In the genomic region with DNA sequence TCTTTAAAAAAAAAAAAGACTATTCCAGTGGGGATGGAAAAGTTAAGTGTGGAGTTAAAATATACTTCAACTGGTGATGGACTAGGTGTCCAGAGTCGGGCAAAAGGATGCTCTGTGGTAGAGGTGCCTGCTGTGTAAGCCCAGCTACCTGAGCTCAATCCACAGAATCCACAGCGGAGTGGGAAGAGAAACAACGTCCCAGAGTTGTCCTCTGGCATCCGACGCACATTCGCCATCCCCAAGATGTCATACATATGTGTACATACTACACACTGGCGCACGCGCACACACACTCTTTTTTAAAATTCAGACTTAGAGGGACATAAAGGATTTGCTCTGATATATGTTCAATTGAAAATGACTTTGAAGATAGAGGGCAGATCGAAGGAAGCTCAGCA, we compare ENCODE assay signal across 10 mouse cellular contexts. TPM values are rescaled to one million over a fixed set of nuclear protein-coding genes. Genes with fewer than 3 reads are reported as not detected.
DNase-seq lines count a peak whose midpoint lies in the region; ATAC-seq and TF ChIP-seq lines count a peak whose summit lies in the region.
"Had no signal": no experiment of that assay in that cellular context is flagged by ENCODE, and none has a peak within 500 bp of the region (broad histone marks: within the 10 kb centered on the region; RNA-seq: fewer than 3 reads in every experiment).

No protein-coding gene starts in this region.

- H3K4me3 ChIP-seq in heart, embryonic 10.5 days: peak overlapping the region; percentile 84
- H3K4me3 ChIP-seq in E14TG2a.4 (replicated peaks; ENCODE audit: low read length): peak overlapping the region; percentile 96
- H3K4me3 ChIP-seq in hindbrain, embryonic 11.5 days (ENCODE audit: low read depth, low read length): peak overlapping the region; percentile 80

- peaks cover 19% of the 10 kb centered on the region for H3K4me1 ChIP-seq in heart, embryonic 10.5 days
- peaks cover 83% of the 10 kb centered on the region for H3K4me1 ChIP-seq in E14TG2a.4 (replicated peaks; ENCODE audit: low read depth, low read length)
- no peaks in the 10 kb centered on the region for H3K4me1 ChIP-seq in hindbrain, embryonic 11.5 days (replicated peaks; ENCODE audit: control insufficient read depth, insufficient read depth, low read length)

- 38% methylated on average over 10 of the region's 10 CpGs for WGBS in heart, embryonic 10.5 days
- WGBS in hindbrain, embryonic 11.5 days: 55% methylated on average over 10 of the region's 10 CpGs

- no peak for DNase-seq in heart, embryonic 10.5 days (ENCODE audit: low spot score)
- no peak for DNase-seq in heart, adult 8-10 months (ENCODE audit: low spot score)
- DNase-seq in hindbrain, embryonic 11.5 days (ENCODE audit: low spot score): no peak
- peak; percentile 8 for DNase-seq in mesoderm, embryonic 11.5 days (ENCODE audit: low read depth, low spot score)
- no peak for DNase-seq in urinary bladder, adult 2 months (ENCODE audit: low spot score)
- DNase-seq in layer of hippocampus, postnatal 36 days: no peak
- DNase-seq in adrenal gland, adult (ENCODE audit: inconsistent age in 2 of 2, low spot score in 1 of 2): no peak
- DNase-seq: kidney, adult 18-20 months had no signal

- no peaks in the 10 kb centered on the region for H3K9me3 ChIP-seq in heart, embryonic 10.5 days
- H3K9me3 ChIP-seq in E14TG2a.4 (ENCODE audit: low read length): no peaks in the 10 kb centered on the region
- no peaks in the 10 kb centered on the region for H3K9me3 ChIP-seq in hindbrain, embryonic 11.5 days (ENCODE audit: control insufficient read depth, low read length)

- H3K27ac ChIP-seq in heart, embryonic 10.5 days: 0 out of 2 replicates have a peak overlapping the region, but pooled peaks have one; percentile 96
- no peak overlapping the region for H3K27ac ChIP-seq in hindbrain, embryonic 11.5 days (ENCODE audit: low read depth, low read length)

- H3K4me2 ChIP-seq in hindbrain, embryonic 11.5 days (replicated peaks; ENCODE audit: low read depth, low read length): peak overlapping the region; percentile 85

- no peaks in the 10 kb centered on the region for H3K27me3 ChIP-seq in heart, embryonic 10.5 days (ENCODE audit: insufficient read depth, poor library complexity, severe bottlenecking)
- H3K27me3 ChIP-seq in E14TG2a.4 (ENCODE audit: insufficient read depth, low read length): no peaks in the 10 kb centered on the region
- H3K27me3 ChIP-seq in hindbrain, embryonic 11.5 days (ENCODE audit: control insufficient read depth, insufficient read depth, low read length): no peaks in the 10 kb centered on the region
- H3K27me3 ChIP-seq: Patski had no signal

- H3K36me3 ChIP-seq in heart, embryonic 10.5 days: peaks cover 4% of the 10 kb centered on the region
- H3K36me3 ChIP-seq in E14TG2a.4 (ENCODE audit: insufficient read depth, low read length): peaks cover 33% of the 10 kb centered on the region
- H3K36me3 ChIP-seq in hindbrain, embryonic 11.5 days (ENCODE audit: control insufficient read depth, insufficient read depth, low read length): no peaks in the 10 kb centered on the region

- H3K9ac ChIP-seq in hindbrain, embryonic 11.5 days (ENCODE audit: low read depth, low read length): peak overlapping the region; percentile 83; the same call in 1 of the 2 replicates

- no peak for ATAC-seq in hindbrain, embryonic 11.5 days (ENCODE audit: low FRiP score)

- no peak for TF ChIP-seq CTCF in E14TG2a.4 (conservative IDR thresholded peaks at IDR 0.05; ENCODE audit: low read length)

RNA-seq across cellular contexts. Expression of a gene that starts 0.9 kb away (rescaled TPM):
- polyA plus RNA-seq in heart, embryonic 10.5 days (2016; fragmentation: Nextera tagmentation; extraction: Ambion mirVana): 127 and 143 TPM in 2 replicates
- total RNA-seq in heart, adult 8-10 months (2022): 10 to 100 TPM; 62.6 to 69.4 (median 67.4) TPM
- 100 and 105 TPM in 2 replicates for polyA plus RNA-seq in hindbrain, embryonic 11.5 days (2014; fragmentation: Nextera tagmentation; extraction: Ambion mirVana)
- polyA plus RNA-seq in urinary bladder, adult 2 months (2012; rRNA removed): 55.4 and 72.0 TPM in 2 replicates
- total RNA-seq in layer of hippocampus, postnatal 36 days (2021): 10 to 100 TPM; 58.5 to 60.8 TPM

RNA-seq across cellular contexts. Expression of a gene that starts 1.0 kb away (rescaled TPM):
- polyA plus RNA-seq in heart, embryonic 10.5 days (2016; fragmentation: Nextera tagmentation; extraction: Ambion mirVana): 13.6 and 15.3 TPM in 2 replicates
- 10 to 100 TPM in 1 of 4 experiments, 1 to 10 TPM in 3; 5.7 to 10.1 (median 8.3) TPM for total RNA-seq in heart, adult 8-10 months (2022)
- 11.7 and 13.9 TPM in 2 replicates for polyA plus RNA-seq in hindbrain, embryonic 11.5 days (2014; fragmentation: Nextera tagmentation; extraction: Ambion mirVana)
- polyA plus RNA-seq in urinary bladder, adult 2 months (2012; rRNA removed): 6.7 and 6.8 TPM in 2 replicates
- 10 to 100 TPM; 12.8 to 14.4 TPM for total RNA-seq in layer of hippocampus, postnatal 36 days (2021)
